Mouse (Mus musculus) urinary bladder, adult 18-20 months (tissue): ENCODE results near the gene Fbxo48.
A peak's percentile ranks its signal among the peaks of the same experiment; 100 is the strongest.

Experiments used
- DNase-seq, 2 experiments: peaks; one replicate each; pipeline ENCODE4 v3.0.0; 2022; ENCODE audit warnings: low spot score in 2 of 2, mixed read lengths in 2 of 2

The Fbxo48 gene

DNA sequence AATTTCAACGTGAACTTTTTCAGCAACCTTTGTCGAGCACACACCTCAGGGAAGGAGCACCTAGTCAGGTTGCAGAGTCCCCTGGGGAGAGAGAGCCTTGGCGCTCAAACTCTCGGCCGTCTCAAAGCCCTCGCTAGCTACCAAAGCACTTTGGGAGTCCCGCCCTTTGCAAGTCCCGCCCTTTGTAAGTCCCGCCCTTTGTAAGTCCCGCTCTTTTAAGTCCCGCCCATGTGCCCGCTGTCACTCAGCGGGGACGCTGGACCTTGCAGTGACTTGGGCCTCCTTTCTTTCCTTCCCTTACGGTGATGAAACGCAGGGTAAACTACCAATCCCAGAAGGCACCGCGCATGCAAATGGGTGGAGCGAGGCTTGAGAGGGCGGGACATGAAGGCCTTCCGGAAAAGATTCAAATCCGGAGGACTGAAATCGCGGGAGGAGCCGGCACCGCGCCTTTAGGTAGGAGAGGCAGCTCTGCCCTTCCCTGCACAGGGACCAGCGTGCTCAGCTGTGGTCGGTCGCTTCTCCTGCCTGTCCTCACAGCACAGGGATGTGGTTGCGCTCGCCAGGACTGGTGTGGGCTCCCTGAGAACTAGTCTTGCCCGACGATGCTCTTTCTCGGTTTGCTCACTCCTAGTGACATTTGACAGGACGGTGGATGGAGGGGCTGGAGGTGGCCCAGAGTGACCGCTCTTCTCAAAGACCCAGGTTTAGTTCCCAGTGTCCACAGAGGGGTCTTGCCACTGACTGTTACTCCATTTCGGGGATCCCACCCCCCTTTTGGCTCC, at the start of gene Fbxo48:
Fbxo48 (plus strand) TSS at position 400 of the 785 bp plus-strand sequence.
- peak; percentile 93 to 94 for DNase-seq

DNA sequence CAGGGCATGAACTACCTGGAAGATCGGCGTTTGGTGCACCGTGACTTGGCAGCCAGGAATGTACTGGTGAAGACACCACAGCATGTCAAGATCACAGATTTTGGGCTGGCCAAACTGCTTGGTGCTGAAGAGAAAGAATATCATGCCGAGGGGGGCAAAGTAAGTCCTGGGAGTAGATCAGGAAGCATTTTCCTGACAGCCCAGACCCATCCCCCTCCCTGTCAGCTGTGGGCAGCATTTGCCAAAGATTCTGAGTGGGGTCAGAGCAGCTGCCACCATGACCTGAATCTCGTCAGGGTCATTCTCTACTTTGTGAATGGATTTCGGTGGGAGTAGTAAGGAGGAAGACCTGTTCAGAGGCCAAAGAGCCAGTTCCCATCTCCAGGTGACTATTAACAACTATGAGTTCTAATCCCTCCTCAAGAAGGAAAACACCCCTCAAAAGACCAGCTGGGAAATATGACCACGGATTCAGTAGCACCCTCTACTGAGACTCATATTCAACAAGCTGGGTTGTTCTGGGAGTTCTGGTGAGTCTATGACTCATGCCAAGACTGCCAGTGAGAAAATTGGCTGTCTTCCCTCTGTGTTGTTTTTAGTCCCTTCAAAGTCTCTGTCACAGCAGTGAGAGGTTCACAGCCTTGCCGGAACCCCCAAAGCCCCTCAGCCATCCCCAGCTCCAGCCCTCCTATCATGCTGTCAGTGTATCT, 46.7 kb upstream of the Fbxo48 start:
- DNase-seq, result no peak

DNA sequence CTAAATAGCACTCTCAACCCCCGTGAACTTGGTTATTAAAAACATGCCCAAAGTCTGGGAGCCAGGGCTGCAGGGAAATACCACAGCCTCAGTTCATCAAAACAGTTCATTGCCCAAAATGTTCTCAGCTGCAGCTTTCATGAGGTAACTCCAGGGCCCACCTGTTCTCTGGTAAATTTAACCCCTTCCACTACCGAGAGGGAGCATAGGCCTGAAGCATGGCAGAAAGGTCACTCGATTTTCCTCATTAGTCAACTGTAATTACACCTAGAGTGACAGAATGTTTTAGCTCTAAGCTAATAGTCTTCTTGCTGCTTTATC, 46.2 kb upstream of the Fbxo48 start:
- DNase-seq, result no peak

DNA sequence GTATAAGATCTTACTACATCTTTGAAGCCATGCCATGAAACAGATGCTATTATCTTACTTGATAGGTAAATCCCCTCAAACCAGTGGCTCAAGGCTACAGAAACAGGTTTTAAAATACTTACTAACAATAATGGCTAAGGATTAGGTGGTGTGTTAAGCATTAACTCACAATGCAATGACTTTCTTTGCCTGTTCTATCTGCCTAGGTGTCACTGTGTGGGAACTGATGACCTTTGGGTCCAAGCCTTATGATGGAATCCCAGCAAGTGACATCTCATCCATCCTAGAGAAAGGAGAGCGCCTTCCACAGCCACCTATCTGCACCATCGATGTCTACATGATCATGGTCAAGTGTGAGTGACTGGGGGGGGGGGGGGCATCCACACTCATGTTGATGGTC, 44.6 kb upstream of the Fbxo48 start:
- DNase-seq, result no peak

DNA sequence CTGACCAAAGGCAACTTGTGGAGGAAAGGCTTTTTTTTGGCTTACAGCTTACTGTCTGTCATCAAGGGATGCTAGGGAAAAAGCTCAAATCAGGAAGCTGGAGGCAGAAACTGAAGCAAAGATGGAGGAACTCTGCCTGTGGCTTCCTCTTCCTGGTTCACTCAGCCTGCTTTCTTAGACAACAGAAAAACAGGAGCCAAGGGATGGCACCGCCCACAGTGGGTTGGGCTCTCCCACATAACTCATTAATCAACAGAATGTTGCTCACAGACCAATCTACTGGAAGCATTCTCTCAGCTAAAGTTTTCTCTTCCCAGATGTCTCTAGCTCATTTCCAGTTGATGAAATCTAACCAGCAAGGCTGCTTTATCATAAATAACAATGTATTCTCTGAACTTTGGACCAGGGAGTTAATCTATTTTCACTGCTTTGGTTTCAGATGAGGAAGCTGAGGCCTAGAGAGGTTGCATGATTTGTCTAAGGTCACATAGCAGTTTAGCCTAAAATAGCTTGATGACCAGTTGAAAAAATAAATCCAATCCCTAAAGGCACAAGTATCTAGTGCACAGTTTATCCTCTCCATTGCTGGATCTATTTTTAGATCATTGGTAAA, 43.6 kb upstream of the Fbxo48 start:
- no peak for DNase-seq

DNA sequence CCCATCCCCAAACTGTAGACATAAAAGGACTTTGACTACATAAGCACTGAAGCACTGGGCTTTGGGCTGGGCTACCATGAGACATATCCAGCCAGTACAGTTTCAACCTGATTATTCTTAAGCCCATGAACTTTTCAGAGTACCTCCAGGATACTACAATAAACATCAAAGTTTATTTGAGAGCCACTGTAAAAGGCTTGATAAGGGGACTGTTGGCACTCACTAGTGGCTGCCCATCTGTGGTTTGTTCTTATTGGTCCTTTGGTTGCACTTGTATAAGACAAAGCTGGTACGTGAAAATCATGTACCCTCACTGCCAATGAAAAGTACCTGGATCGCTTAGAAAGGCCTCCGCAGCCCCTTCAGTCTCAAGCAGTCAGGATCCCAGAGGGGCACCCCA, 36.4 kb upstream of the Fbxo48 start:
- no peak for DNase-seq

DNA sequence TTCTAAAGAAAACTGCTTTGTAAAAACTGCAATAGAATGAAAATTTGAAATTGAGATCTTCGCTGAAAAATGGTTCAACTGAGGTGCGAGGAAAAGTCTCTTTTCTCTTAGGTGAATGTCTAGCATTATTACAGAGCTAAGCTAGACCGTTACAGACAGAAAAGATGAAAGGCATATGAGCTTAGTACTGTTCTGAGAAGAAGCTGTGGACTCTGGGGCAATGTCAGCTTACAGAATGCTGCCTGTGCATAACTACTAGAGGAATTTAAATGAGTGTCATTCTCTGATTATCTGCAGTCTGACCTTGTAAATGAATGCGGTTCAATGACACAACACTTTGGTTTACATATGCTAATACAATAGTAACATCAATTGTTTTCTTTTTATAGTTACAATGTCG, 35.3 kb upstream of the Fbxo48 start:
- no peak for DNase-seq

DNA sequence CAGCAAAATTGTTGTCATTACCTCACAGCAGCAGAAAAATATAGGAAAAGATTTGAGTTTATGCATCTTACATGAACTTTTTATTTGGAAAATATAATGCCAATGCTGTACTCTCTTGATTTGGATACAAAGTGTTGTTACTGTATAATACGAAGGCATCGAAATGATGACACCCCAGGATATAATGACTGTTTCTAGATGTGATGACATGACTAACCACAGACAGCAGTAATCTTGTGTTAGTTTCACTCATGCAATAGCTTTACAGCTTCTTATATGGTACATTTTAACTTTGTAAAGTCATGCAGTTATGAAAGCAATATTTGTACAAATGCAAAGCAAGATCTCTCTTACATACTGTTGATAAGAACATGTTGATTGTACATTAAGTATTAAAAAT, 33.7 kb upstream of the Fbxo48 start:
- DNase-seq, result no peak

DNA sequence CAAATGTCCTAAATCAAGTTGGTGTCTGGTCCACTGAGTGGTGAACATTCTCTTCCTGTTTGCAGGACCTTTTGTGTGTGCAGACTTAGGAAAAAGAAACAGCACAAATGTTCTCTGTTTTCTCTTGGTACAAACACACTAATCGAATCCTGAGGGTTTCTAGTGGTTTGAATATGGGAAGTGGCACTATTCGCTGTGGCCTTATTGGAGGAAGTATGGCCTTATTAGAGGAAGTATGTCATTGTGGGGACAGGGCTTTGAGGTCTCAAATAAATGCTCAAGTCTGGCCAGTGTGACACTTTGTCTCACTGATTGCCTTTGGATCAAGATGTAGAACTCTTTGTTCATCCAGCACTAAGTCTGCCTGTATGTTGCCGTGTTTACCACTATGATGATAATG, 19.0 kb upstream of the Fbxo48 start:
- no peak for DNase-seq

DNA sequence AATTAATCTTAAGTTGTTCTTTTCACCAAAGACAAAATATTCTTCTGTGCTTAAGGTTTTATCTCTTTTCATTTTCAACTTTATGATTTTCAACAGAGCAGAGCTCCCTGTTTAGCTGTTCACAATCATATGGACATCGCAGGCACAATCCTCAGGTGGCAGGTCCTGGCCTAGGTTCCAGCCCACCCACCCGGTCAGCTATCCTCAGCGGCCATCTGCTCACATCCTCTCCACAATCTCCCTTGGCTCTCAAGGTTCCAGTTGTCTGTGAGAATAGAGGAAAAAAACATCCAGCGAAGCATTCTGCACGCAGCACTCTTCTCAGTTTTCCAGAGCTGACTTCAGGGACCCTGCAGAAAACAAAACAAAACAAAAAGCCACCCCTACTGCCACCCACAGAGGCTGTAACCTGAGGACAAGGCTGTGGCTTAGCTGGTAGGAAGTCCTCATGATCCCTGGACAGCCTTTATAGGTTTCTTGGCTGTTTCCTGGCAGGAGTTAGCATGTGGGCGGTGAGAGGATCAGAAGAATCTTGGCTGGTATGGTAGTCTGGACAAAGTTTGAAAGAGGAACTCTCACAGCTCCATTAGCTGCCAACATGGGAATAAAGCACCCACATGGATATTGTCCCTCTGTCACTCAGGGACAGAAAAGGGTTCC, 15.5 kb upstream of the Fbxo48 start:
- no peak for DNase-seq

DNA sequence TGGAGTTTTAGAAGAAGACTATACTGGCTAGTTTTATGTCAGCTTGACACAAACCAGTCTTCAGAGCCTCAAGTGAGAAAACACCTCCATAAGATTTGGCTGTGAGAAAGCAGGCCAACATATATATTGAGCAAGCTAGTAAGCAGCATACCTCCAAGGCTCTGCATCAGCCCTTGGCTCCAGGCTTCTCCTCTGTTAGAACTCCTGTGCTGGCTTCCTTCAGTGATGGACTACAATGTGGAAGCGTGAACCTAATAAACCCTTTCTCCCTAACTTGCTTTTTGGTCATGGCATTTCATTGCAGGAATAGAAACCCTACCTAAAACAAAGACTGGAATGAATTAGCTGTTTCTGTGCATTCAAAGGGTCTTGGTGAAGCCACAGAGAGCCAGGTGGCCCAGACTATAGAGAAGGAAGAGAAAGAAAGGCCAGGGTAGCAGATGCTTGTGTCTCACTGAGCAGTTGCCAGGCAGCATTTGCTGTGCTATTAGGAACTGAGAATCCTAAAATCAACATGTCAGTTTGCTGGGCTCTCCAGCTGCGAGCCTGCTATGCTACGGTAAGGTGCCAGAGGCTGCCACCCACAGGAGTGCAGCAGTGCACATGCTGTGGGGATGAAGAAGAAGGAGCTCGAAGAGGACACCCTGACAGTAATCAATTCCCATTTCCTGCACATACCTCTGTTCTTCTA, 9.9 kb upstream of the Fbxo48 start:
- no peak for DNase-seq

DNA sequence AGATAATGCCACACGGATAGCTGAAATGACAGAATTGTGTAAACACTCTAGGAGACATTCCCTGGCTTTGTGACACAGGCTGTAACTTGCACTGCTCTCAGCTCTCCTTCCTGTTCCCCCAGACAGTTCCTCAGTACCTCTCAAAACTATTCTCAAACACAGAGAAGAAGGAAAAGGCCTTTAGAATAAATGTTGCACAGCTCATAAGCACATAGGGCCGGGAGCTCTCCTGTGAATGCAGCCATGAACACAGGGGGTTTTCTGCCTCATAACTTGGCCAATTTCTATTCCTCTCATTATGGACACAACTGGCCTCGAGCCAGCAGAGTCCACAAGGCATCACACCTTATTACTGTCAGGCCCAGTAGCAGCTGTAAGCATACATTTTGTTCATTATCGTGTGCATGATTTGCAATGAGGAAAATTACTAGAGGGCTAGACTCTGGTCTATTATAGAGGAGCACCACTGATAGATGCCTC, 9.2 kb upstream of the Fbxo48 start:
- no peak for DNase-seq

DNA sequence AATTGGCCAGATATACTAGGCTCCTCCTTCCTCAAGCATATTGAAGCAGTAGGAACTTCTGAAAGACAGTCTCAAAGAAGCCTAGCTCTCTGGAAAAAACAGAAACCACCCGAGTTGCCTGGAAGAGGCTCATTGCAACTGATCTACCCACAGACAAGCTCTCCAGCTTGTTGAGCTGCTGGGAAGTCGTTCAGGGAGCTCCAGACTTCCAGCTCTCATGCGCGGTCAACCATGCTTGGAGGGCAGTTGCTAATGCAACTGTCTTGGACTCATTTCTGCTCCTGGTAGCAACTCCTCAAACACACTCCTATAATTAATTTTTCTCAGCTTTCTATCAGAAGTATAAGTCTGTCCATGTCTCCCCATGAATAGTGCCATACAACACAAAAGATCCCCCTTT, 8.2 kb upstream of the Fbxo48 start:
- no peak for DNase-seq

DNA sequence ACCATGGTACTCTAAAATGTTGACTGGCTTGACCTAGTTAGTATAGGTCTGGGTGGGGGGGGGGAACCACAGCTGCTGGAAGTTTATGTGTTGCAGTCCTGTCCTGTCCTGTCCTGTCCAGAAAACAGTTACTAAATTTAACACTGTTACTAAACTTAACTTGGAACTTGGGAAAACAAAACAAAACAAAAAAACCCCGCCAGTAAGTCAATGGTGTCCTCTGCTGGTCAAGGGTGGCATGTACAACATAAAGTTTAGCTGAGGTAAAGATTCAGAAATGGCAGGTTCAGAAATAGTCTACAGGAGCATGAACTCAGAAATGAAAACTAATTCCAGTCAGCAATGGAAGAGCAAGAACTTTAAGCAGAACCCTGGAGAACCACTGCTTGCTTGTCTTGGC, 2.4 kb upstream of the Fbxo48 start:
- no peak for DNase-seq

DNA sequence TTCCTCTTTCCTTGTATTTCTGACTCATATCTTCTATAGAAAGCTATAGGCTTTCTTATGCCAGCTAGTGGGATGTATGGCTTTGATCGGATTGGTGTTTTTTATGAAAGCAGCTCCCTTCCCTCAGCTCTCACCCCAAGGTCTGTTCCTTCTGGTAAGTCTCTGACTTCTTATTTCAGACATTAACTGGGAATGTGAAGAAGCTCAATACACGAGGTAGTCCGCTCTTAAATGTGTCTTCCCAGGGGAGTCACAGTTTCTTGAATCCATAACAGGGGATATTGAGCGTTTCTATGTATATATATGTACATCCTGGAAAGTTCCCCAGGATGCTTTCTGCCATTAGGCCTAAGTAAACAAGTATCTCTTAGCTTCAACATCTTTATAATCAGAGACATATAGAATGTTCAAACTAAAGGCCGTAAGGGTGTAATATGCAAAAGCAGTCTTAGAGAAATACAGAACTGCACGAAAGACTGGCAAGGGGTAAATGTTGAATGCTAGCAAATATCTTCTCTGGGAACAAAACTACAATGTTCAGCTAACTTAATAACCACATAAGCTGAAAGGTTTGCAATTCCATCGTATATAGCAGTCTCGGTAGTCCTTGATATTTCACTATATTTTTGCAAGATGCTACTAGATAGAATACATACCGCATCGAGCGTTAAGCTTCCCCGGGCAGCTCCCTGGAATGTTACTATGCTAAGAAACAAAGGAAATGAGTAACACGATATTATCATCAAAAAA, 774 bp upstream of the Fbxo48 start:
- no peak for DNase-seq

DNA sequence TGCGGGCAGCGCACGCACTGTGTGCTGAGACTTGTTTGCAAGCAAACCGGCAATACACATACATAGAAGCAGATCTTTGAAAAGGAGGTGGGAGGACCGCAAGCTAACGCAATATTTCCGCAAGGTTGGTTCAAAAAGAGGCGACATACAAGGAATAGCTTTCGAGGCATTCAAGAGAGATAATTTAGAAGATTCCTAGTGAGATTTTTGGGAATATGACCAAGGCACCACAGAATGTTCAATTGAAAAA, 511 bp downstream of the Fbxo48 start:
- DNase-seq, result no peak

DNA sequence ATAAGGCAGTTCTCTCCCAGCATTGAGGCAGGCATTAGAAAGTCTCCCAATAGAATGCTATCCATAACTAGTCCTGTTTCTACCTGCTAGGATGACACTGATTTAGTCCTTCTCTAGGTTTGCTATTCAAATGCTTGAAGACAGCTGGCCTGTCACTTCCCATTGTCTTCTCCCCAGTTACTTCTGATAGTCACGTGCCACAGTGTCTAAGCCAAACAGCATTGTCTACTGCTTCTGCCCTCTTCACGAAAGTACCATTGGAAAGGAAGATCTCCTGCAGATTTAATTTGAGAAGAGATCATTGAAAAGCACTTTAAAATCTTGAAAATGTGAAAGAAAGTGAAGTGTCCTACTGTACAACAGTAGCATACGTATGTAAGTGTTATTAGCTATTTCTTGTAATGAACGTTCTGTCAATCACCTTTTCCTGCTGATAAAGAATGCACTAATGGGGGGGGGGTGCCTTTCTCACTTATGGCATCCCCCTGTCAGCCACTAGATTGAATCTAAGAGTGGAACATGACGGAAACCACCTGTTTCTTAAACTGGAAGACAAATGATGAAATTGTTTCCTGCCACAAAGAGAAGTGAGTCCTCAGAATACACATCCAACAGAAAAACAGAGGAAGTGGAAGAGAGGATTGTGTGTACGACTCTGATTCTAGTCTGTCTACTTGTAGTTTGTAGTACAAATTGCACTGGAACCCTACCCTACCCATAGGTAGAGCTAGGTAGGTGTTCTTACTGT, 5.1 kb downstream of the Fbxo48 start:
- no peak for DNase-seq

DNA sequence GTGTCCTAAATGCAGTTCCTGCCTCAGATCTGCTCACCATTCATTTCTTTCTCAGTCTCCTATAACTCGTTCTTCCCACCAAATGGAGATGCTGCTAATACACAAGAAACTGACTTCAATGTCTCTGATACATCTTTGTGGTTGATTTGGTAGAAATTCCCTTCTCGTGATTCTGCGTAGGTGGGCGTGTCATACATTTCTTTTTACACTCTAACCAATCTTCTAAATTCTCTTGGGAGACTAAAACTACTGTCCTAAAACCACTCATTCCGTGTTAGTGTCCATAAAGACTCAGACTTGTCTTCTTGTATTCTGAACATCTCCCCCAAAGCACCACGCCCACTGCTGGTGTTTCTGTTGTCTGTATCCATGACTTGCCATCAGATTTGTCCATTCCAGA, 5.9 kb downstream of the Fbxo48 start:
- no peak for DNase-seq

DNA sequence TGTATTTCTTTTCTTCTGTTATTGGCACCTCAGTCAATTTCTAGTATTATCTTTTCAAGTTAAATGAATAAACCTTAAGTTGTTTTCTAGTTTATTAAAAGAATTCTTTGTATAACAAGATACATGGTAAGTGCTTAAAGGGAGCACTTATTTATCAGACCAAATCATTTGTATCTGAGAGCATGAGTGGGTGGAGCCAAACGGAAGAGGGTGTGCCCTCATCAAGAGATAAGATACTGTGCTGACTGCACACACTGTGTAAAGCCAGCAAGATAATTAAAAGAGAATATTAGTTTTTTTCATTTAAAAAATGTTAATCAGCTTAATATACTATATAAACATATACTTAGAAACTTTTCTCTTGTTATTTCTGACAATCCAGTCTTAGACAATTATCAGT, 7.3 kb downstream of the Fbxo48 start:
- DNase-seq, result no peak

DNA sequence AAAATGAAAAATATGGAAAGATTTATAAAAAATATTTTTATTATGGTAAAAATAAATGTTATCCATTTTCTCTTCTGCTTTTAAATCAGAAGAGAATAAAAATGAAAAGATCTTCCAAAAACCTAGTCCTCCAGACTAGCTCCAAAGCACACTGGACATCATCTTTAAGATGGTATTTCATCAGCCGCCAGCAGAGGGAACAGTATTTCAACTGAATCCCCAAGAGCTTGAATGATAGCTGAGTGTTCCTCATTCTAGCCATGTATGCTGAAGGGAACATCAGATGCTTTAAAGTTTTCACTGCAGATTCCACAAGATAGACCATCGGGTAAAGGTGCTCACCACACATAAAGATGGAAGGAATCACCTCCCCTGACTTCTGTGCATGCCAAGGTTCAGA, 16.6 kb downstream of the Fbxo48 start:
- no peak for DNase-seq

DNA sequence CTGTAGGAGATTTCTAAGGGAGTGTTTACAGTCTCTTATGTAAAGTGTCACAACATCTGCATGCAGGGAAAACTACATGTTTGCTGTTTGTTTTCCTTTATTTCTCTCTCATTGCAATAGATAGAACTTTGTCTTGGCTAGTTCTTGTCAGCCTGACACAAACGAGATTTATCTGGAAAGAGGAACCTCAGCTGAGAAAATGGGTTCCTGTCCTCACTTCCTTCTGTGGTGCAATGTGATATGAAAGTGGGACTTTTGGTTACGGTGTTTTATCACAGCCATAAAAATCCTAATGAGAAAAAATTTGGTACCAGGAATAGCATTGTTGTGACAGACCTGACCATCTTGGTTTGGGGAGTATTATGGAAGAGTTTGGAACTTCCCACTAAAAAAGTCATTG, 18.5 kb downstream of the Fbxo48 start:
- DNase-seq, result no peak
